Mouse (Mus musculus): ENCODE measurements around the gene Nupr1. TPM values are rescaled to one million over a fixed set of nuclear protein-coding genes. Genes with fewer than 3 reads are reported as not detected.

Nupr1 gene
- 2.9 and 4.5 TPM in 2 replicates for polyA plus RNA-seq (2016; fragmentation: Nextera tagmentation; extraction: Ambion mirVana)

GRCm38 (mm10) chr7:126630824-126631518 lies at the start of gene Nupr1:
TSS of gene Nupr1 (minus strand) at chr7:126630861.
- H3K27ac ChIP-seq: no peak within 1 kb of the TSS
- H3K4me3 ChIP-seq: no peak within 1 kb of the TSS
- 95% methylated on average over 4 of the region's 4 CpGs for WGBS
- 0 out of 2 replicates have a peak, but pooled peaks cover 4% of the 10 kb centered on the region for H3K27me3 ChIP-seq (replicated peaks)
- H3K9me3 ChIP-seq: no peaks in the 10 kb centered on the region
- no peak within 1 kb of the TSS for H3K4me2 ChIP-seq (replicated peaks)
- no peak for ATAC-seq (ENCODE audit: low FRiP score, low read depth)
- H3K9ac ChIP-seq: no peak within 1 kb of the TSS
- H3K4me1 ChIP-seq: no peaks in the 10 kb centered on the region
- no peaks in the 10 kb centered on the region for H3K36me3 ChIP-seq

- H3K4me1 ChIP-seq: no peaks in the 10 kb centered on the region
- H3K9me3 ChIP-seq: no peaks in the 10 kb centered on the region
- peaks cover 3% of the 10 kb centered on the region; the same call in 1 of the 2 replicates for H3K36me3 ChIP-seq
- H3K4me3 ChIP-seq: no peak overlapping the region
- H3K9ac ChIP-seq: no peak overlapping the region
- no peak for ATAC-seq (ENCODE audit: low FRiP score, low read depth)
- no peaks in the 10 kb centered on the region for H3K27me3 ChIP-seq (replicated peaks)
- 94% methylated on average over 5 of the region's 5 CpGs for WGBS
- H3K4me2 ChIP-seq (replicated peaks): no peak overlapping the region
- no peak overlapping the region for H3K27ac ChIP-seq
Observed at GRCm38 (mm10) chr7:126679683-126680082, 49.0 kb upstream of the Nupr1 start.

GRCm38 (mm10) chr7:126678545-126679341 lies 48.1 kb upstream of the Nupr1 start:
- H3K27me3 ChIP-seq (replicated peaks): no peaks in the 10 kb centered on the region
- H3K4me3 ChIP-seq: no peak overlapping the region
- H3K4me2 ChIP-seq (replicated peaks): no peak overlapping the region
- no peak overlapping the region for H3K27ac ChIP-seq
- H3K4me1 ChIP-seq: no peaks in the 10 kb centered on the region
- 88% methylated on average over 8 of the region's 8 CpGs for WGBS
- no peak overlapping the region for H3K9ac ChIP-seq
- H3K9me3 ChIP-seq: no peaks in the 10 kb centered on the region
- no peak for ATAC-seq (ENCODE audit: low FRiP score, low read depth)
- H3K36me3 ChIP-seq: peaks cover 3% of the 10 kb centered on the region; the same call in 1 of the 2 replicates

GRCm38 (mm10) chr7:126676631-126677220 lies 46.1 kb upstream of the Nupr1 start:
- H3K4me1 ChIP-seq: no peaks in the 10 kb centered on the region
- no peak overlapping the region for H3K4me2 ChIP-seq (replicated peaks)
- no peak overlapping the region for H3K9ac ChIP-seq
- H3K36me3 ChIP-seq: peaks cover 20% of the 10 kb centered on the region
- WGBS: 85% methylated on average over 4 of the region's 4 CpGs
- ATAC-seq (ENCODE audit: low FRiP score, low read depth): no peak
- H3K9me3 ChIP-seq: no peaks in the 10 kb centered on the region
- no peaks in the 10 kb centered on the region for H3K27me3 ChIP-seq (replicated peaks)
- H3K27ac ChIP-seq: no peak overlapping the region
- no peak overlapping the region for H3K4me3 ChIP-seq

GRCm38 (mm10) chr7:126676207-126676606 lies 45.5 kb upstream of the Nupr1 start, which contains the start of gene Sult1a1:
TSS of gene Sult1a1 (minus strand) at chr7:126676432.
- no peak within 1 kb of the TSS for H3K4me3 ChIP-seq
- no peaks in the 10 kb centered on the region for H3K4me1 ChIP-seq
- no peaks in the 10 kb centered on the region for H3K27me3 ChIP-seq (replicated peaks)
- H3K4me2 ChIP-seq (replicated peaks): no peak within 1 kb of the TSS
- H3K27ac ChIP-seq: no peak within 1 kb of the TSS
- WGBS: 86% methylated on average over 1 of the region's 1 CpGs
- H3K9ac ChIP-seq: no peak within 1 kb of the TSS
- peaks cover 25% of the 10 kb centered on the region for H3K36me3 ChIP-seq
- no peaks in the 10 kb centered on the region for H3K9me3 ChIP-seq
- no peak for ATAC-seq (ENCODE audit: low FRiP score, low read depth)

- no peaks in the 10 kb centered on the region for H3K27me3 ChIP-seq (replicated peaks)
- H3K9ac ChIP-seq: no peak overlapping the region
- H3K9me3 ChIP-seq: no peaks in the 10 kb centered on the region
- no peak overlapping the region for H3K4me2 ChIP-seq (replicated peaks)
- H3K27ac ChIP-seq: no peak overlapping the region
- peaks cover 27% of the 10 kb centered on the region for H3K36me3 ChIP-seq
- no peak for ATAC-seq (ENCODE audit: low FRiP score, low read depth)
- H3K4me1 ChIP-seq: no peaks in the 10 kb centered on the region
- 93% methylated on average over 8 of the region's 8 CpGs for WGBS
- H3K4me3 ChIP-seq: no peak overlapping the region
Observed at GRCm38 (mm10) chr7:126675104-126675503, 44.4 kb upstream of the Nupr1 start.

GRCm38 (mm10) chr7:126672111-126672510 lies 41.5 kb upstream of the Nupr1 start:
- Histone ChIP-seq H3K4me1 (no peaks in the 10 kb centered on the region), H3K4me2 (replicated peaks) (no peak overlapping the region), H3K27ac (no peak overlapping the region), H3K36me3 (peaks cover 34% of the 10 kb centered on the region), H3K9me3 (no peaks in the 10 kb centered on the region), H3K27me3 (replicated peaks) (no peaks in the 10 kb centered on the region), H3K9ac (no peak overlapping the region), H3K4me3 (no peak overlapping the region)
- WGBS: 94% methylated on average over 9 of the region's 9 CpGs
- no peak for ATAC-seq (ENCODE audit: low FRiP score, low read depth)

GRCm38 (mm10) chr7:126670152-126670551 lies 39.5 kb upstream of the Nupr1 start:
- ATAC-seq (ENCODE audit: low FRiP score, low read depth): no peak
- Histone ChIP-seq H3K36me3 (peaks cover 49% of the 10 kb centered on the region), H3K4me3 (no peak overlapping the region), H3K4me2 (replicated peaks) (no peak overlapping the region), H3K27me3 (replicated peaks) (no peaks in the 10 kb centered on the region), H3K27ac (no peak overlapping the region), H3K9ac (no peak overlapping the region), H3K9me3 (no peaks in the 10 kb centered on the region), H3K4me1 (no peaks in the 10 kb centered on the region)
- WGBS: 96% methylated on average over 3 of the region's 3 CpGs

GRCm38 (mm10) chr7:126668452-126668851 lies 37.8 kb upstream of the Nupr1 start:
- no peak overlapping the region for H3K4me3 ChIP-seq
- no peak for ATAC-seq (ENCODE audit: low FRiP score, low read depth)
- H3K4me2 ChIP-seq (replicated peaks): no peak overlapping the region
- H3K4me1 ChIP-seq: no peaks in the 10 kb centered on the region
- H3K36me3 ChIP-seq: peaks cover 53% of the 10 kb centered on the region
- no peaks in the 10 kb centered on the region for H3K9me3 ChIP-seq
- no peak overlapping the region for H3K9ac ChIP-seq
- WGBS: 87% methylated on average over 5 of the region's 5 CpGs
- no peaks in the 10 kb centered on the region for H3K27me3 ChIP-seq (replicated peaks)
- H3K27ac ChIP-seq: no peak overlapping the region

GRCm38 (mm10) chr7:126667495-126668090 lies 36.9 kb upstream of the Nupr1 start:
- Histone ChIP-seq H3K9me3 (no peaks in the 10 kb centered on the region), H3K4me2 (replicated peaks) (no peak overlapping the region), H3K27ac (no peak overlapping the region), H3K4me3 (no peak overlapping the region), H3K9ac (no peak overlapping the region), H3K27me3 (replicated peaks) (no peaks in the 10 kb centered on the region), H3K36me3 (peaks cover 48% of the 10 kb centered on the region), H3K4me1 (no peaks in the 10 kb centered on the region)
- no peak for ATAC-seq (ENCODE audit: low FRiP score, low read depth)
- WGBS: 80% methylated on average over 9 of the region's 9 CpGs

GRCm38 (mm10) chr7:126665269-126665668 lies 34.6 kb upstream of the Nupr1 start:
- Histone ChIP-seq H3K9ac (no peak overlapping the region), H3K4me2 (replicated peaks) (no peak overlapping the region), H3K27ac (no peak overlapping the region), H3K4me3 (no peak overlapping the region), H3K36me3 (peaks cover 32% of the 10 kb centered on the region), H3K4me1 (no peaks in the 10 kb centered on the region), H3K27me3 (replicated peaks) (no peaks in the 10 kb centered on the region), H3K9me3 (no peaks in the 10 kb centered on the region)
- no peak for ATAC-seq (ENCODE audit: low FRiP score, low read depth)
- WGBS: 95% methylated on average over 3 of the region's 3 CpGs

GRCm38 (mm10) chr7:126663646-126664045 lies 33.0 kb upstream of the Nupr1 start:
- Histone ChIP-seq H3K27ac (no peak overlapping the region), H3K9me3 (no peaks in the 10 kb centered on the region), H3K4me1 (no peaks in the 10 kb centered on the region), H3K36me3 (peaks cover 32% of the 10 kb centered on the region), H3K4me2 (replicated peaks) (no peak overlapping the region), H3K27me3 (replicated peaks) (no peaks in the 10 kb centered on the region), H3K9ac (no peak overlapping the region), H3K4me3 (no peak overlapping the region)
- ATAC-seq (ENCODE audit: low FRiP score, low read depth): no peak
- 73% methylated on average over 8 of the region's 8 CpGs for whole genome bisulfite sequencing
